Mouse (Mus musculus): Measurements from ENCODE around the gene Pkig. TPM values are rescaled to one million over a fixed set of nuclear protein-coding genes. Genes with fewer than 3 reads are reported as not detected.

The Pkig gene
- polyA plus RNA-seq, 1 experiment from 2014 or later = 134 TPM

Other genes with a start within 250 kb of the Pkig start
- gene Oser1, start 233.7 kb upstream of the Pkig start, polyA plus RNA-seq (2015; fragmentation: Nextera tagmentation; extraction: Ambion mirVana) = 90.1 and 94.5 TPM in 2 replicates
- gene Gdap1l1, start 219.9 kb upstream of the Pkig start, polyA plus RNA-seq (2015; fragmentation: Nextera tagmentation; extraction: Ambion mirVana) = 0.62 and 1.3 TPM in 2 replicates
- 9.7 and 10.1 TPM in 2 replicates for gene Fitm2, start 185.8 kb upstream of the Pkig start, polyA plus RNA-seq (2015; fragmentation: Nextera tagmentation; extraction: Ambion mirVana)
- 0.14 TPM in 1 of 2 replicates, not detected in the other for gene R3hdml, start 166.1 kb upstream of the Pkig start, polyA plus RNA-seq (2015; fragmentation: Nextera tagmentation; extraction: Ambion mirVana)
- 0.07 and 0.09 TPM in 2 replicates for gene Hnf4a, start 151.6 kb upstream of the Pkig start, polyA plus RNA-seq (2015; fragmentation: Nextera tagmentation; extraction: Ambion mirVana)
- gene Ttpal, start 56.1 kb upstream of the Pkig start, polyA plus RNA-seq (2015; fragmentation: Nextera tagmentation; extraction: Ambion mirVana) = 29.7 and 30.4 TPM in 2 replicates
- gene Serinc3, start 13.3 kb upstream of the Pkig start, polyA plus RNA-seq (2015; fragmentation: Nextera tagmentation; extraction: Ambion mirVana) = 55.8 and 59.1 TPM in 2 replicates
- 9.4 and 11.4 TPM in 2 replicates for gene Ada, start 91.9 kb downstream of the Pkig start, polyA plus RNA-seq (2015; fragmentation: Nextera tagmentation; extraction: Ambion mirVana)
- gene Ccn5, start 162.5 kb downstream of the Pkig start, polyA plus RNA-seq (2015; fragmentation: Nextera tagmentation; extraction: Ambion mirVana) = 1.8 and 1.9 TPM in 2 replicates
- not detected in 2 replicates for gene Kcnk15, start 195.3 kb downstream of the Pkig start, polyA plus RNA-seq (2015; fragmentation: Nextera tagmentation; extraction: Ambion mirVana)

Data from lung, embryonic 15.5 days (tissue).